Mouse (Mus musculus) forebrain, embryonic 16.5 days (tissue): Measurements from ENCODE around the gene Olfr1342. TPM values are rescaled to one million over a fixed set of nuclear protein-coding genes. Genes with fewer than 3 reads are reported as not detected.

Source experiments
- ATAC-seq: fragments of 200-750 bp; cut with Nextera tagmentation; 2 replicates; pipeline ENCODE4 v1.8.0; 2017; ENCODE audit warnings: mild to moderate bottlenecking, moderate library complexity
- H3K27ac ChIP-seq: fragments of 300-500 bp; sonication (generic); 2 replicates; pipeline ENCODE4 v1.5.1; 2014; ENCODE audit warnings: low read length, control low read depth
- H3K27me3 ChIP-seq: fragments of 300-500 bp; sonication (generic); replicated peaks from 2 replicates; pipeline ENCODE4 v1.6.1; 2014; ENCODE audit warnings: low read length; ENCODE audit not compliant: control insufficient read depth, insufficient read depth
- H3K36me3 ChIP-seq: fragments of 300-500 bp; sonication (generic); 2 replicates; pipeline ENCODE4 v1.6.1; 2014; ENCODE audit not compliant: control insufficient read depth, insufficient read depth
- H3K4me1 ChIP-seq: fragments of 300-500 bp; sonication (generic); replicated peaks from 2 replicates; pipeline ENCODE4 v1.6.1; 2014; ENCODE audit warnings: low read length; ENCODE audit not compliant: control insufficient read depth, insufficient read depth
- H3K4me2 ChIP-seq: fragments of 300-500 bp; sonication (generic); 2 replicates; pipeline ENCODE4 v1.6.1; 2014; ENCODE audit warnings: mild to moderate bottlenecking, low read length, control low read depth
- H3K4me3 ChIP-seq: fragments of 300-500 bp; sonication (generic); replicated peaks from 2 replicates; pipeline ENCODE4 v1.5.1; 2014; ENCODE audit warnings: mild to moderate bottlenecking, low read length, control low read depth
- H3K9ac ChIP-seq: fragments of 300-500 bp; sonication (generic); replicated peaks from 2 replicates; pipeline ENCODE4 v1.6.1; 2014; ENCODE audit warnings: low read depth, low read length, control low read depth
- H3K9me3 ChIP-seq: fragments of 300-500 bp; sonication (generic); 2 replicates; pipeline ENCODE4 v1.6.1; 2016; ENCODE audit warnings: low read length; ENCODE audit not compliant: control insufficient read depth
- WGBS: fragments of 180-500 bp; shearing (Covaris S2); extraction: QIAGEN DNeasy Blood & Tissue Kit; methylation state at CpG from one replicate; pipeline ENCODE4 v1.1.7; 2014; 5-methylcytosine and 5-hydroxymethylcytosine counted together
- polyA plus RNA-seq: library from polyadenylated mRNA; unstranded; fragments of >200 nt; fragmentation: Nextera tagmentation; extraction: Ambion mirVana; gene quantifications from 2 replicates; pipeline ENCODE4 v1.2.1, GENCODE M21; 2015

Gene Olfr1342
- polyA plus RNA-seq, 1 experiment from 2014 or later: not detected

DNA sequence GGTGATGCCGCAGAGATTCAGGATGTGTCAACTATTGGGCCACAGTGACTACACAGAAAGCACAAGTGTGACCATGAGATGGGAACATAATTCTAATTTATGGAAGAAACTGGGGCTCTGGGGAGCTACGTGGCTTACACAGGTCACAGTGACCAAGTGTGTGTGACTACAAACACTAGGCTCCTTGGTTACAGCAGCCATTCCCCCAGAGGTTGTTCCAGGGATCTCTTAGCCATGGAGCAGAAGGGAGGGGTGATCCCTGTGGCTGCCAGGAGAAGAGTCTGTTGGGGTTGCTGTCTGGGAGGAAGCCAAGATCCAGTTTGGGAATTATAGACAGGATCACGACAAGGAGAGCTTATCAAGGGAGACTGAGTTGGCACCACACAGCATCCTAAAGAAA, 10.7 kb upstream of the Olfr1342 start, which contains the start of gene Olfr1341:
Olfr1341 (plus strand) TSS at position 301 of the 400 bp plus-strand sequence.
- Histone ChIP-seq H3K4me3 (no peak within 1 kb of the TSS), H3K27ac (no peak within 1 kb of the TSS), H3K9ac (no peak within 1 kb of the TSS), H3K9me3 (no peaks in the 10 kb centered on the region), H3K36me3 (no peaks in the 10 kb centered on the region), H3K4me2 (no peak within 1 kb of the TSS), H3K27me3 (no peaks in the 10 kb centered on the region), H3K4me1 (no peaks in the 10 kb centered on the region)
- 73% methylated on average over 3 of the region's 3 CpGs for WGBS
- ATAC-seq: no peak

DNA sequence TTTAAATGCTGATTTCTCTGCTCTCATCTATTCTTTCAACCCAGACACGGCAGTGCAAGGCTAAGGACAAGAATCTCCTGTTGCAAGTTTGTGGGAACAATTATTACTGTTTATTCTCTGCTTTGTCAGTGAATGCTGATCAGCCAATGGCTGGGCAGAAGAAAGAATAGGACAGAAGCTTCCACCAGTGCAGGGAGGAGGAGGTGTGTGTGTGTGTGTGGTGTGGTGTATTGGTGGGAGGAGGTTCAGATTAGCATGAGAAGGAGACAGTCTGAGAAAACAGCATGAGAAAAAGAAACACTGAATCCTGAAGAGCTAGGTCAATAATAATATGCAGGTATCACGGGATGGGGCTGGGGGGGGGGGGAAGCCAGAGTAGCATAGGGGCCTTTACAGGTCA, 1.3 kb upstream of the Olfr1342 start:
- H3K4me1 ChIP-seq: 0 out of 2 replicates have a peak, but pooled peaks cover 2% of the 10 kb centered on the region
- no peaks in the 10 kb centered on the region for H3K27me3 ChIP-seq
- H3K4me3 ChIP-seq: no peak overlapping the region
- H3K9ac ChIP-seq: no peak overlapping the region
- H3K9me3 ChIP-seq: no peaks in the 10 kb centered on the region
- H3K27ac ChIP-seq: no peak overlapping the region
- H3K4me2 ChIP-seq: no peak overlapping the region
- ATAC-seq: peak; percentile 64; the same call in 1 of the 2 replicates
- 18% methylated on average over 2 of the region's 2 CpGs for WGBS
- H3K36me3 ChIP-seq: no peaks in the 10 kb centered on the region

DNA sequence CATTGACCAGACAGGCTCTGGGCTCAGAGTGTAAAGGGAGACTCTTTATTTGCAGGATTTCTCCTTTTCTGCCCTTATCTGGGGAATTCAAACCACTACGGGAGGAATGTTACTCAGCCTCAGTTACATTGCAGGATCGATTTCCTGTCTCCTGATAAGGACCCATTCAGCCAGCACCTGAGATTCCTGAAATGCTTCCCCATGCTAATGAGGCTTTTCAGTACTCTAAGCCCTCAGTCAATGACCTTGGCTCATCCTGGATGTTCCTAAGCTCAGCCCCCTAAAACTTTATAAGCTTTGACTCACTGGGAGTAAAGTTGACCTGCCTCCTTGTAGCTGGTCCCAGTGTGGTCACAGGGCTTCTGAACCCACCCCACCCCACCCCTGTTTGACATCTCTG, 5.5 kb downstream of the Olfr1342 start:
- ATAC-seq: no peak
- Histone ChIP-seq H3K9ac (no peak overlapping the region), H3K27me3 (no peaks in the 10 kb centered on the region), H3K4me3 (no peak overlapping the region), H3K27ac (no peak overlapping the region), H3K36me3 (no peaks in the 10 kb centered on the region), H3K9me3 (no peaks in the 10 kb centered on the region), H3K4me2 (no peak overlapping the region), H3K4me1 (no peaks in the 10 kb centered on the region)
- 76% methylated on average over 2 of the region's 2 CpGs for WGBS

GRCm38 (mm10) chr4:118658652-118659051, 33.9 kb downstream of the Olfr1342 start, which contains the start of gene Olfr62:
Gene Olfr62, plus strand, starts transcription at chr4:118658952.
- Histone ChIP-seq H3K4me3 (no peak within 1 kb of the TSS), H3K9me3 (no peaks in the 10 kb centered on the region), H3K27ac (no peak within 1 kb of the TSS), H3K4me2 (no peak within 1 kb of the TSS), H3K27me3 (no peaks in the 10 kb centered on the region), H3K4me1 (no peaks in the 10 kb centered on the region), H3K9ac (no peak within 1 kb of the TSS), H3K36me3 (no peaks in the 10 kb centered on the region)
- no peak for ATAC-seq

- ATAC-seq: no peak
- 1% methylated on average over 2 of the region's 2 CpGs for WGBS
- Histone ChIP-seq H3K4me2 (no peak overlapping the region), H3K4me3 (no peak overlapping the region), H3K9me3 (no peaks in the 10 kb centered on the region), H3K27ac (no peak overlapping the region), H3K9ac (no peak overlapping the region), H3K36me3 (no peaks in the 10 kb centered on the region), H3K27me3 (no peaks in the 10 kb centered on the region), H3K4me1 (no peaks in the 10 kb centered on the region)
Measured at GRCm38 (mm10) chr4:118645234-118645633, 47.3 kb downstream of the Olfr1342 start.

DNA sequence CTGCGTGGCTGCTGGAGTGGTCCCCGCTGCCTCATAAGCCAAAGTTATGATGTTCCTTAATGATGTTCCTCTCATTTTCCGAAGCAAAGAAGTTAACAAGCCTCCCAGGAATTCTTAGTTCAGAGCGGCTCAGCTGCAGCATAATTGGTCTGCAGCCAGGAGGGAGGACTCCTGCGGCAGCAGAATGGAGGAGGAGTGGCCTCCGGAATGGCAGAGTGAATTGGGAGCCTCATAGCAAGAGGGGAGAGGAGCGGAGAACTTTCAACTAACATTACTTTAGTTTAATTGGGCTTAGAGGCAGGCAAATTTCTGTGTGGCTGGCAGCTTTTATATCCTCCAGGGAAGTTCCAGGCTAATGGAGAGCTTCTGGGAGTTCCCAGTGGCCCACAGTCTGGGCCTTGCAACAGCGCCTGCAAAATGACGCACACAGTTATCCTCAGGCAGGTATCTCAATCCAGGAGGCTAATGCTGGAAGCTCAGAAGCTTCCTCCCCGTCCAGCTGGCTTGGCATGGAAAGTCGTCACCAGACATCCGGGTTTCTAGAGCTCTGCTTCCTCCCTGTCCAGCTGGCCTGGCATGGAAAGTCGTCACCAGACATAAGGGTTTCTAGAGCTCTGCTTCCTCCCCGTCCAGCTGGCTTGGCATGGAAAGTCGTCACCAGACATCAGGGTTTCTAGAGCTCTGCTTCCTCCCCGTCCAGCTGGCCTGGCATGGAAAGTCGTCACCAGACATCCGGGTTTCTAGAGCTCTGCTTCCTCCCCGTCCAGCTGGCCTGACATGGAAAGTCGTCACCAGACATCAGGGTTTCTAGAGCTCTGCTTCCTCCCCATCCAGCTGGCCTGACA, 50.0 kb downstream of the Olfr1342 start:
- ATAC-seq: no peak
- Histone ChIP-seq H3K4me1 (no peaks in the 10 kb centered on the region), H3K36me3 (no peaks in the 10 kb centered on the region), H3K9ac (no peak overlapping the region), H3K27ac (no peak overlapping the region), H3K27me3 (no peaks in the 10 kb centered on the region), H3K4me2 (no peak overlapping the region), H3K9me3 (no peaks in the 10 kb centered on the region), H3K4me3 (no peak overlapping the region)
- WGBS: 30% methylated on average over 20 of the region's 20 CpGs

Other genes with a start within 250 kb of the Olfr1342 start
- gene Mpl, start 235.2 kb downstream of the Olfr1342 start, polyA plus RNA-seq: 0.22 TPM in 1 of 2 replicates, not detected in the other
- 12.7 and 14.1 TPM in 2 replicates for gene Tie1, start 202.7 kb downstream of the Olfr1342 start, polyA plus RNA-seq
- 0.26 TPM in 1 of 2 replicates, not detected in the other for gene 2610528J11Rik, start 165.8 kb downstream of the Olfr1342 start, polyA plus RNA-seq
- 0.21 TPM in 1 of 2 replicates, not detected in the other for gene Tmem125, start 148.7 kb downstream of the Olfr1342 start, polyA plus RNA-seq
- gene Cfap57, start 72.0 kb downstream of the Olfr1342 start, polyA plus RNA-seq: 0.72 and 1.3 TPM in 2 replicates
- 138 and 150 TPM in 2 replicates for gene Ebna1bp2, start 72.0 kb downstream of the Olfr1342 start, polyA plus RNA-seq
- not detected in 2 replicates for gene Olfr62, start 33.8 kb downstream of the Olfr1342 start, polyA plus RNA-seq
- not detected in 2 replicates for gene Olfr1341, start 10.8 kb upstream of the Olfr1342 start, polyA plus RNA-seq
- gene Olfr1340, start 27.4 kb upstream of the Olfr1342 start, polyA plus RNA-seq: not detected in 2 replicates
- gene Olfr1339, start 39.4 kb upstream of the Olfr1342 start, polyA plus RNA-seq: not detected in 2 replicates
- gene Olfr1338, start 66.0 kb upstream of the Olfr1342 start, polyA plus RNA-seq: not detected in 2 replicates
- not detected in 2 replicates for gene Olfr1337, start 89.8 kb upstream of the Olfr1342 start, polyA plus RNA-seq
- gene Olfr1335, start 117.2 kb upstream of the Olfr1342 start, polyA plus RNA-seq: not detected in 2 replicates
- not detected in 2 replicates for gene Olfr1333, start 143.5 kb upstream of the Olfr1342 start, polyA plus RNA-seq
- not detected in 2 replicates for gene Olfr1331, start 171.9 kb upstream of the Olfr1342 start, polyA plus RNA-seq
- not detected in 2 replicates for gene Olfr1330, start 195.8 kb upstream of the Olfr1342 start, polyA plus RNA-seq
- not detected in 2 replicates for gene Olfr1329, start 224.7 kb upstream of the Olfr1342 start, polyA plus RNA-seq
- not detected in 2 replicates for gene Olfr1328, start 245.9 kb upstream of the Olfr1342 start, polyA plus RNA-seq